Mouse (Mus musculus): ENCODE measurements at regions not wholly inside any gene's neighbourhood (a gene's known extent, or its start where the extent isn't known, plus 50 kb on each side); places are given as distances from the start of the nearest gene placed in this dataset.

DNA sequence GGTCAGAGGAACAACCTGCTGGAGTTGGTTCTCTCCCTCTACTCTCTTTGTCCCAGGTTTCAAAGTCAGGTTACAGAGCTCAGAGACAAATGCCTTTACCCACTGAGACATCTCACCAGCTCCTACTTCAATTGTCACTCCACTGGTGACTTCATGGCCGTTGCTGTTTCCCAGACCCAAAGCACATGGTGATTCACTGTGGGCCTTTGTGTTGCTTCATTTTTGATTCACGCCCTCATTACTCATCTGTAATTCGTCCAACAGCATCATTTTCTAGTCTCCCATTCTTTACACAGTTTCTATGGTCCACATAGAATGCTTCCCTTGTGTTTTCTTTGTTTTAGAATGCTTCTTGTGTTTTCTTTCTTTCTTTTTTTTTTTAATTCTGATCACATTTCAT, 498.2 kb downstream of the Igsf11 start:
- 62% methylated on average over 3 of the region's 3 CpGs for WGBS
- no peak for ATAC-seq (ENCODE audit: low FRiP score)
- Histone ChIP-seq H3K36me3 (no peaks in the 10 kb centered on the region), H3K4me2 (replicated peaks) (no peak overlapping the region), H3K4me1 (no peaks in the 10 kb centered on the region), H3K4me3 (no peak overlapping the region), H3K27me3 (no peaks in the 10 kb centered on the region), H3K9me3 (replicated peaks) (no peaks in the 10 kb centered on the region), H3K9ac (no peak overlapping the region), H3K27ac (no peak overlapping the region)

DNA sequence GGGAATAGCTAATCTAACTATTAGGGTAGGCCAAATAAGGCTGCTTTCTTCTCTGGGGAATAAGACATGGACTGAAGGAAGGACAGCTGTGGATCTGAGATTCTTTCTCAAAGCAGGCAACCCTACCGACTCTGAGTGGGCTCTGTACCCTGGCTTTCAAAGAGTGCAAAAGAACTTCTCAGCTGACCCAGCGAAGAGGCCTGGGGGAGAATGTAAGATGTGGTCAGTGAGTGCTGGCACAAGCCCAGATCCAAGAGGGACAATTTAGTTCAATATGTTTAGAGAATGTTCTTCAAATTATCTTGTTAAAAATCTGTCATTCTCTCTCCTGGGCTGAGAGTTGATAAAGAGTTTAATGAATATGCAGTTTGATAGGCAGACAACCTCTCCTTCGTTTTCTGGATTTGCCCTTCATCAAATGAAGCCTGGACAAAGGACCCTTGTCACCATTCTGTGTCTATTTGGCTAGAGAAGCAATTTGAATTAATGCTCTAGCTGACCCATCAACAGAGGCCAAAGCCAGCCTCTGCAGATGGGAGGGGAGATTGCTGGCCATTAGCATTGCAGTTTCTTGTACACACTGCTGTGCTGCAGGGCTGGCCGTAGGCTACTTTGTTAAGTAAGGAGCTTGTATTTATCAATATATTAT, 509.8 kb downstream of the Igsf11 start:
- no peak for ATAC-seq (ENCODE audit: low FRiP score)
- H3K4me3 ChIP-seq: no peak overlapping the region
- H3K4me1 ChIP-seq: no peaks in the 10 kb centered on the region
- no peak overlapping the region for H3K27ac ChIP-seq
- WGBS: 56% methylated on average over 4 of the region's 4 CpGs
- no peaks in the 10 kb centered on the region for H3K36me3 ChIP-seq
- H3K27me3 ChIP-seq: no peaks in the 10 kb centered on the region
- no peak overlapping the region for H3K4me2 ChIP-seq (replicated peaks)
- H3K9ac ChIP-seq: no peak overlapping the region
- no peaks in the 10 kb centered on the region for H3K9me3 ChIP-seq (replicated peaks)

DNA sequence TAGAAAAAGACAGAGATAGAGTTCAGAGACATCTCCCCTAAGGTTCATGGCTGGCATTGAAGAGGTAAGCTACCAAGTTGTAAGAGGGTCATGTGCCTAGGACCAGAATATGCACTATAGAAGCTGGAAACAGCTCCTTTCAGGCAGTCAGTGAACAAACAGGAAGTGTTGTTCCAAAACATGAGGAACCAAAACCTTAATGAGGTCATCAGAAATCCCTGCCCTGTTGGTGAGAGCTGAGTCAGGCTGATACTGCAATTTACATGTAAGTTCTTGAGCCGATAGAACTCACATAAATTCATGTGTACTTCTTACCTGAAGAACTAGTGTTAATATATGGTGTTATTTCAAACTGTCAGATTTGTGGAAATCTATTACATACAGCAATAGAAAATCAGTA, 539.1 kb downstream of the Igsf11 start:
- Histone ChIP-seq H3K9ac (no peak overlapping the region), H3K36me3 (no peaks in the 10 kb centered on the region), H3K4me3 (no peak overlapping the region), H3K9me3 (replicated peaks) (no peaks in the 10 kb centered on the region), H3K4me1 (no peaks in the 10 kb centered on the region), H3K27me3 (no peaks in the 10 kb centered on the region), H3K4me2 (replicated peaks) (no peak overlapping the region), H3K27ac (no peak overlapping the region)
- no peak for ATAC-seq (ENCODE audit: low FRiP score)
- 95% methylated on average over 1 of the region's 1 CpGs for WGBS

DNA sequence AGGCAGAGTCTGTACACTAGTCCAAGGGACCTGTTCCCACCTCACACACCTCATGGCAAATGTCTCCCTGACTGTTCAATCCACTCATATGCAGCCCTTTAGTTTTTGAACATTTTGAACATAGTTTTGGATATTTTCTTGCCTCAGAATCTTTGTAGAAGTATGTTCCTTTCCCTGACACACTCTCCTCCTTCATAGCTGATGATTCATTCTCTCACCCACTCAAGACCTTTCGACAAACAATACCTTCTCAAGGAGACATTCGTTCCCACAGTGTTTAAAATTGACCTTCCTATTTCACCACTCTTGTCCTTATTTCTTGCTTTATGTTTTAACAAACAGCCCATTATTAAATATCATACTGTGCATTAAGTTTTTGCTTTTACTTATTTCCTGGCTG, 538.4 kb upstream of the Lsamp start:
- no peak for ATAC-seq (ENCODE audit: low FRiP score)
- Histone ChIP-seq H3K4me3 (no peak overlapping the region), H3K27me3 (no peaks in the 10 kb centered on the region), H3K4me1 (no peaks in the 10 kb centered on the region), H3K4me2 (replicated peaks) (no peak overlapping the region), H3K27ac (no peak overlapping the region), H3K36me3 (no peaks in the 10 kb centered on the region), H3K9me3 (replicated peaks) (no peaks in the 10 kb centered on the region), H3K9ac (no peak overlapping the region)
- 83% methylated on average over 2 of the region's 2 CpGs for WGBS

DNA sequence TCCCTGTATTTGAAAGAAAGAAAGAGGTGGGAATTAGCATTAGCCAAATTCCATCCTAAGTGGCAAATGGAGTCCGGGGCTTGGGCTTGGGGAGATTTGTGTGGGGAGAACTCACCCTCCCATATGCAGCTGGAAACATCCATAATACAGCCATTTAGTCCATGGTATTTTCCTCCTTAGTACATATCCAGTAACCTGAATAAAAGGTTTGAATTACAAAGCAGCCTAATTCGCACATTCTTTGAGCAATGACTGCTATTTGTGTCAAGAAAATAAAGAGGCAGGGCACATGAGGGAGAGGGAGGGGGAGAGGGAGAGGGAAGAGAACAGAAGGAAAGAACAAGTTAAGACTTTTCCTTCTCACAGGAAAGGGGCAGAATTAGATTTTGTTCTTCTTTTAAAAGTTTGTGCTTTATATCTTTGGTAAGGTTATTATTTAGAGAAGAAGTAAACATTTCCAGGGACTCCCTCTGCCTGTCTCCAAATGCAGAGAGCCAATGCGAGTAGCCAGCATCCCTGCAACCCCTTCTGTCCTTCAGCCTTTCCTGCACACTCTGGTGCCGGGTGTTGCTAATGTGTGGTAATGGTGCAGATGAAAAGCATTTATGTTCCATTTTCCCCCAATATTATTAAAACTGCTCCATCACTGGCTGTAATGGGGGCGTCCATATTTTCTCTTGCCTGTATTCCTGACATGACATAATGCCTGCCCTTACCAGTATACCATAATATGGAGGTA, 530.6 kb upstream of the Lsamp start:
- H3K4me2 ChIP-seq (replicated peaks): no peak overlapping the region
- 65% methylated on average over 5 of the region's 5 CpGs for WGBS
- H3K4me1 ChIP-seq: no peaks in the 10 kb centered on the region
- no peaks in the 10 kb centered on the region for H3K36me3 ChIP-seq
- no peak overlapping the region for H3K27ac ChIP-seq
- no peak for ATAC-seq (ENCODE audit: low FRiP score)
- no peak overlapping the region for H3K9ac ChIP-seq
- H3K9me3 ChIP-seq (replicated peaks): no peaks in the 10 kb centered on the region
- H3K27me3 ChIP-seq: no peaks in the 10 kb centered on the region
- no peak overlapping the region for H3K4me3 ChIP-seq

All from hindbrain, embryonic 12.5 days (tissue).